Mouse (Mus musculus) megakaryocyte, embryonic 14.5 days (primary cell): ENCODE measurements at regions not wholly inside any gene's neighbourhood (a gene's known extent, or its start where the extent isn't known, plus 50 kb on each side); places are given as distances from the start of the nearest gene placed in this dataset.

Experiments
- FLI1 ChIP-seq: IDR thresholded peaks from 2 replicates; pipeline ENCODE4 v1.6.1; 2012; ENCODE audit warnings: low read length, inconsistent platforms, mixed read lengths
- GATA1 ChIP-seq: IDR thresholded peaks from 3 replicates; pipeline ENCODE4 v1.6.1; 2012; ENCODE audit warnings: mixed read lengths, low read length, inconsistent platforms, borderline replicate concordance

DNA sequence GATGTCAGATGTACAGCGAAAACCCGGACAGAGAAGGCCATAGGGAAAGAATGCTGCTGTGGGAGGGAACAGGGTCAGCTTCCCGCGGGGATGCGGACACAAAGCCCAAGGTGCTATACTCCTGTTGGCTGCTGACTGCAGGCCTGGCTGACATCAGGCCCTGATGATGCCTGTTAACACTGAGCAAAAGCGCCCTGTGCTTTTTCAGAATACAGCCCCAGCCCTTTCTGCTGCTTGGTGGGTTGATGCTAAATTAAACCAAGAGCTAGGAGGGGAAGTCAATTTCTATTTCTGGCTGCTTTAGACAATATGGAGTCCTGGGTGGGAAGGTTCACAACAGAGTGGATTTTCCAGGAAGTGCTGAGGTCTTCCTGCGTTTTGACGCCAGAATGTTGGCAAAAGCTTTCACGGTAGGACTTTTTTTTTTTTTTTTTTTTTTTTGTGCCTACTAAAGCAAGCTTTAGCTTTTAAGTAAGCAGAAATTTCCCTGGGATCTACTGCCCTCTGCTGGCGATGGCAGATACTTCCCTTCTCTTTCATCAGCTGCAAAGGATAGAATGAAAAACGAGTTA is 302.2 kb upstream of the Arglu1 start:
- TF ChIP-seq GATA1 (no peak), FLI1 (no peak)
